Mouse (Mus musculus) stomach, adult 2 months (tissue): ENCODE data around the gene Usp18. TPM values are rescaled to one million over a fixed set of nuclear protein-coding genes. Genes with fewer than 3 reads are reported as not detected.

Source experiments
- polyA plus RNA-seq: library from polyadenylated mRNA; depleted of rRNA; stranded (reverse); fragments of >200 nt; gene quantifications from 2 replicates; pipeline ENCODE4 v1.2.3, GENCODE M21; 2012; rRNA removed

Usp18 gene
- polyA plus RNA-seq = 2.6 and 2.7 TPM in 2 replicates

DNA sequence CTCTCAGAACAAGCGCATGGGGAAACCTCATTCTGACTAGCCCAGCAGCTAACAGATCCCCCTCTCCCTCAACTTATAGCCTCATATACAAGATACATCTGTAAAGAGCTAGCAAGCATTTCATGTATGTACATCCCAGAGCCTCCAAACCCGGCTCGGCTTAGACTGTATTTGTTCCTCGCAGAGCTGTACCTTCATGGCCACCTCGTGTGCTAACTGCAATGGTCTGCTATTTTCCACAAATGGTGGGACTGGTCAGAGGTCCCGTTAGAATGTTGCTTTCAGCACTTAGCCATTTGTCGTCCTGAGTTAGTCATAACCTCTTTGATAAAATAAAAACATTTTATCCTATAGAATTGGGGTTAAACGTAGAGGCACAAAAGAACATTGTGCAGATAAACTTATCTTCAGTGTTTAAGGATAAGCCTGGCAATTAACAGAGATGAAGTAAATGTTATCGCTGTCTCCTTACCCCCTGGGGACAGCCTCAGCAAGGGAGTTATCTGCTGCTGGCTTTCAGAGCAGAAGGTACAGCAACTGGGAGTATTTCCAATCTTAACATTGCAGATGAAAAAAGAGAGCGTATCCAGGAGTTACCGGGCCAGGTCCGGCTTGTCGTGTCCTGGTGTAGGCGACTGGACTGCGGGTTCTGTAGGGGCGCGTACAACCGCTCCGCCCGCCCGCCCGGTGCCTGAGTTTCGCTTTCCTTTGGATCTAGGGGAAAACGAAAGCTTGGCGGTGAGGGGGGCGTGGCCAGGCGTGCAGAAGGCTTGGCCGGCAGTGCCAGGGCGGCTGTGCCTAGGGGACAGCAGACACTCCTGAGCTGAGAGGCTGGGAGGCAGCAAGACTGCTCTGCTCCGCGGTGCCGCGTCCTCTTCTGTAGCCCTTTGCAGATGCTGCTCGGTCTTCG, at the start of gene Usp18:
Gene Usp18 (plus strand): TSS at position 780 of the 910 bp plus-strand sequence.

DNA sequence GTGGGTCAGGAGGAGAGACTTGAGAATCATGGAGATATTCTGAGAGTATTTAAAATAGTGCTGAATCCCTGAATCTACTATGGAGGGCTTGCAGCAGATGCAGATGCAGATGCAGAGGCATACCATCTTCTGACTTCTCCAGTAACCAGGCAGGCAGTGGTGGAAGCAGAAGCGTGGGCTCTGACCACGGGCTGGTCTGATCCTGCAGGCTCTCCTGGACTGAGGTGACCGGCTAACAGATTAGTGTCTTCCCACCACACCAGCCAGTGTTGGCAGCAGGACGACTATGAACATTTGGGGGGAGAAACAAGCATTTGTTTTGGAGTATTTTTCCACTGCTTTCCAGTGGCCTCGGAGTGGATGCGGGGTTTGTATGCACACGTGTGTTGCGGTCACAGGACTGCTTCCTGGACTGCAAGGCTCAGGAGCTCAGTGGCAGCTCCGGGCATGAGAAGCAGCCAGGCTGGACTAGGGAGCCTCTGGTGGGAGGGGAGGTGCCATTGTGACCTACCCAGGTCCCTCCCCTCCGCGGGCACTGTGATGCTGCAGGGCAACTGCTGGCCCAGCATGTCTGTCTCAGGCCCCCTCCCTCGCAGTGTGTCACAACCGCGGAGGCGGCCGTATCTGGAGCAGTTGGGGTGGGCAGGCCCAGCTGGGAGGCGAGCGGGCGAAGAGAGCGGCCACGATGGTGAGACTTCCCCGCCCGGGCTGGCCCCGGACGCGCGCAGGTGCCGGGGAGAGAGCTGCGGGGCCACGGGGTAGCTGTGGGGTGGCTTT, 35.4 kb upstream of the Usp18 start, which contains the start of gene Tuba8:
Gene Tuba8 (plus strand): TSS at position 548 of the 777 bp plus-strand sequence.

DNA sequence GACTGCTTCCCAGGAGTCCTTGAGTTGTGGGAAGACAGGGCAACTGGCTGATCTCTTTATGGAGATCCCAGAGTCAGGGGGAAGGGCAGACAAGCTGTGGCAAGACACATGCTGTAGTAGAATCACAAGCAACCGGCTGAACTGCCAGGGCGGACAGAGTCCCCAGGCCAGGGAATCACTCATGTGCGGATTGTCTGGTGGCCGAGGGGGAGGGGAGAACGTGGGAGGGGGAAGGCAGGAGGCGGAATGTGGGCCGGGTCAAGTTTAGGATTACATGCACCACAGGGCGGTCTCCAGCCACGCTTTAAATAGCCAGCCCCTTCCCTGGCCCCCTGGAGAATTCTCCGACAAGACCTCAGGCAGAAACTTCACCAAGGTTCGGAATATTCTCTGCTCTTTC, 54.2 kb downstream of the Usp18 start, which contains the start of gene Slc6a13:
Gene Slc6a13 (plus strand): TSS at position 274 of the 400 bp plus-strand sequence.

Other genes starting within 250 kb of the Usp18 start
- gene Mical3, start 114.9 kb upstream of the Usp18 start, polyA plus RNA-seq = 8.5 and 8.9 TPM in 2 replicates
- gene Pex26, start 62.2 kb upstream of the Usp18 start, polyA plus RNA-seq = 10.3 and 10.7 TPM in 2 replicates
- gene Tuba8, start 35.2 kb upstream of the Usp18 start, polyA plus RNA-seq = 4.1 and 4.2 TPM in 2 replicates
- gene Slc6a13, start 54.3 kb downstream of the Usp18 start, polyA plus RNA-seq = 0.18 and 0.21 TPM in 2 replicates
- 0.18 and 0.27 TPM in 2 replicates for gene Slc6a12, start 97.2 kb downstream of the Usp18 start, polyA plus RNA-seq
- gene Iqsec3, start 227.8 kb downstream of the Usp18 start, polyA plus RNA-seq = 0.27 and 0.30 TPM in 2 replicates